Mouse (Mus musculus): ENCODE results near the gene Btbd35f24.
"Not testable (repeated sequence)": the region's sequence is repeated elsewhere in the genome, so short reads cannot be mapped to it uniquely, and the experiment has no call there.

Btbd35f24 gene

GRCm38 (mm10) chrX:3195727-3196126, at the start of gene Btbd35f24:
Gene Btbd35f24, minus strand, starts transcription at chrX:3195827.
- not testable (repeated sequence) for DNase-seq (ENCODE audit: low read depth)
